Mouse (Mus musculus) forebrain, embryonic 10.5 days (tissue): ENCODE measurements at regions not wholly inside any gene's neighbourhood (a gene's known extent, or its start where the extent isn't known, plus 50 kb on each side); places are given as distances from the start of the nearest gene placed in this dataset.
"Not testable (repeated sequence)": the region's sequence is repeated elsewhere in the genome, so short reads cannot be mapped to it uniquely, and the experiment has no call there.

Source experiments
- DNase-seq: peaks from one replicate; pipeline ENCODE4 v3.0.0-alpha.2; 2017; ENCODE audit warnings: low spot score; ENCODE audit errors: extremely low spot score
- H3K27ac ChIP-seq: fragments of 300-500 bp; sonication (generic); 2 replicates; pipeline ENCODE4 v1.5.1; 2016; ENCODE audit warnings: mild to moderate bottlenecking
- H3K27me3 ChIP-seq: fragments of 300-500 bp; sonication (generic); 2 replicates; pipeline ENCODE4 v1.6.1; 2016; ENCODE audit warnings: mild to moderate bottlenecking; ENCODE audit not compliant: poor library complexity, severe bottlenecking
- H3K36me3 ChIP-seq: fragments of 300-500 bp; sonication (generic); replicated peaks from 2 replicates; pipeline ENCODE4 v1.6.1; 2016; ENCODE audit warnings: mild to moderate bottlenecking, moderate library complexity
- H3K4me1 ChIP-seq: fragments of 300-500 bp; sonication (generic); 2 replicates; pipeline ENCODE4 v1.6.1; 2016
- H3K4me3 ChIP-seq: fragments of 300-500 bp; sonication (generic); 2 replicates; pipeline ENCODE4 v1.5.1; 2016; ENCODE audit warnings: mild to moderate bottlenecking, moderate library complexity
- H3K9me3 ChIP-seq: fragments of 300-500 bp; sonication (generic); 2 replicates; pipeline ENCODE4 v1.6.1; 2016; ENCODE audit warnings: mild to moderate bottlenecking, moderate library complexity
- WGBS: fragments of 180-500 bp; shearing (Covaris S2); methylation state at CpG from one replicate; pipeline ENCODE4 v1.1.7; 2016; 5-methylcytosine and 5-hydroxymethylcytosine counted together

- DNase-seq = no peak
- no peaks in the 10 kb centered on the region for H3K9me3 ChIP-seq
- H3K27me3 ChIP-seq = no peaks in the 10 kb centered on the region
- H3K36me3 ChIP-seq = no peaks in the 10 kb centered on the region
- WGBS = 93% methylated on average over 4 of the region's 4 CpGs
- no peaks in the 10 kb centered on the region for H3K4me1 ChIP-seq
- no peak overlapping the region for H3K4me3 ChIP-seq
- no peak overlapping the region for H3K27ac ChIP-seq
Measured at GRCm38 (mm10) chr3:21908828-21909227, 167.6 kb upstream of the Tbl1xr1 start.

- WGBS = 92% methylated on average over 1 of the region's 1 CpGs
Measured at GRCm38 (mm10) chr3:21910080-21910479, 166.4 kb upstream of the Tbl1xr1 start.

GRCm38 (mm10) chr3:21911071-21911470 is 165.4 kb upstream of the Tbl1xr1 start:
- no peaks in the 10 kb centered on the region for H3K36me3 ChIP-seq
- no peaks in the 10 kb centered on the region for H3K27me3 ChIP-seq
- no peaks in the 10 kb centered on the region for H3K9me3 ChIP-seq
- no peak for DNase-seq
- no peak overlapping the region for H3K4me3 ChIP-seq
- H3K4me1 ChIP-seq = no peaks in the 10 kb centered on the region
- no peak overlapping the region for H3K27ac ChIP-seq

More at GRCm38 (mm10) chr3:21910080-21910479, 166.4 kb upstream of the Tbl1xr1 start:
- H3K27me3 ChIP-seq = no peaks in the 10 kb centered on the region
- H3K9me3 ChIP-seq = no peaks in the 10 kb centered on the region
- no peak overlapping the region for H3K4me3 ChIP-seq
- no peaks in the 10 kb centered on the region for H3K36me3 ChIP-seq
- H3K27ac ChIP-seq = no peak overlapping the region
- no peak for DNase-seq
- H3K4me1 ChIP-seq = no peaks in the 10 kb centered on the region

GRCm38 (mm10) chr3:21917228-21917910 is 159.1 kb upstream of the Tbl1xr1 start:
- H3K27me3 ChIP-seq = no peaks in the 10 kb centered on the region
- H3K4me3 ChIP-seq = no peak overlapping the region
- no peak for DNase-seq
- 87% methylated on average over 9 of the region's 9 CpGs for WGBS
- H3K36me3 ChIP-seq = no peaks in the 10 kb centered on the region
- no peak overlapping the region for H3K27ac ChIP-seq
- H3K9me3 ChIP-seq = no peaks in the 10 kb centered on the region
- no peaks in the 10 kb centered on the region for H3K4me1 ChIP-seq

DNA sequence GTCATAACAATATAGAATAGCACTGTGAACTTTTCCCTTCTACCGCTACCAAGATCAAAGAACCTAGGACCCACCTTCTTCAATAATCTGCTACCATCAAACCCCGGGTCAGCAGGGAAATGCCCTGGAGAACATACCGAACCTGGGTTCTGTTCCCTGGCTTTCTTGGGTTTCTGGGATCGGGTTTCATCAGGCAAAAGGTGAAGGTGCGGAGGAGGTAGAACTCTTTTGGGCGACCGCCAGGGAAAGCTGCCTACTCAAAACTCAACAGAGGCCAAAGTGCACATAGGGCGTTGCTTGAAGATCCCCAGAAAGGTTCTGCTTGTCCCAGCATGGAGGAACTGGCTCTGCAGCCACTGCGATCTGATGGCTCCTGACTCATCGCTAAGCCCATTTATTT is 158.0 kb upstream of the Tbl1xr1 start:
- Histone ChIP-seq H3K9me3 (no peaks in the 10 kb centered on the region), H3K4me3 (no peak overlapping the region), H3K27me3 (no peaks in the 10 kb centered on the region), H3K36me3 (no peaks in the 10 kb centered on the region), H3K4me1 (no peaks in the 10 kb centered on the region), H3K27ac (no peak overlapping the region)
- no peak for DNase-seq
- WGBS = 89% methylated on average over 10 of the region's 10 CpGs

GRCm38 (mm10) chr3:21919931-21920330 is 156.5 kb upstream of the Tbl1xr1 start:
- no peaks in the 10 kb centered on the region for H3K4me1 ChIP-seq
- H3K4me3 ChIP-seq = no peak overlapping the region
- WGBS = 93% methylated on average over 7 of the region's 7 CpGs
- no peak overlapping the region for H3K27ac ChIP-seq
- no peaks in the 10 kb centered on the region for H3K9me3 ChIP-seq
- no peak for DNase-seq
- no peaks in the 10 kb centered on the region for H3K27me3 ChIP-seq
- H3K36me3 ChIP-seq = no peaks in the 10 kb centered on the region

- H3K27me3 ChIP-seq = peaks cover 10% of the 10 kb centered on the region
- DNase-seq = no peak
- H3K4me1 ChIP-seq = peaks cover 32% of the 10 kb centered on the region
- no peaks in the 10 kb centered on the region for H3K9me3 ChIP-seq
- no peak overlapping the region for H3K4me3 ChIP-seq
- no peaks in the 10 kb centered on the region for H3K36me3 ChIP-seq
- H3K27ac ChIP-seq = no peak overlapping the region
- WGBS = 94% methylated on average over 6 of the region's 6 CpGs
Measured at GRCm38 (mm10) chr3:21931951-21932350, 144.5 kb upstream of the Tbl1xr1 start.

DNA sequence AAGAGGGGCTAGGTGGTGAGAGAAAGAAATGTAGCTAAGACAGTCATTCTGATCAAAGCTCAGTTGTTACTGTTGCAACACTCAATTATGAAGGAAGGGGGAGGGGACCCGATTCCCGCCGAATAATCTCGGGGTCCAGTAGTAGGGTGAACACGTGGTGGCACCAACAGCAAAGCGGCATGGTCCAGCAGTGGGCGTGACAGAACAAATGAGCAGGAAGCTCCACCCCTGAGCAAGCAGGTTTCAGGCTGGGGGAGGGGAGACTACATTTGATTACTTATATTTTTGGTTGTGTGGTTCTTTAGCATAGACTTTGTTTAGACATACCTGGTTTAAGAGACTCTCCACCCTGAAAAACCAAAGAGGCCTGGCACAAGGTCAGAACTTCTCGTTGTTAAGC is 143.8 kb upstream of the Tbl1xr1 start:
- not testable (repeated sequence) for H3K9me3 ChIP-seq, DNase-seq, H3K4me3 ChIP-seq, H3K36me3 ChIP-seq, H3K27ac ChIP-seq
- WGBS = 88% methylated on average over 8 of the region's 8 CpGs
- Histone ChIP-seq H3K4me1 (peaks cover 39% of the 10 kb centered on the region), H3K27me3 (peaks cover 10% of the 10 kb centered on the region)

- peak; percentile 69 for DNase-seq
- H3K27me3 ChIP-seq = peaks cover 10% of the 10 kb centered on the region
- peak overlapping the region; percentile 40 for H3K4me3 ChIP-seq
- H3K4me1 ChIP-seq = peaks cover 50% of the 10 kb centered on the region
- no peaks in the 10 kb centered on the region for H3K9me3 ChIP-seq
- peak overlapping the region; percentile 80 for H3K27ac ChIP-seq
- H3K36me3 ChIP-seq = no peaks in the 10 kb centered on the region
- WGBS = 2% methylated on average over 5 of the region's 5 CpGs
Measured at GRCm38 (mm10) chr3:21934731-21935271, 141.7 kb upstream of the Tbl1xr1 start.

DNA sequence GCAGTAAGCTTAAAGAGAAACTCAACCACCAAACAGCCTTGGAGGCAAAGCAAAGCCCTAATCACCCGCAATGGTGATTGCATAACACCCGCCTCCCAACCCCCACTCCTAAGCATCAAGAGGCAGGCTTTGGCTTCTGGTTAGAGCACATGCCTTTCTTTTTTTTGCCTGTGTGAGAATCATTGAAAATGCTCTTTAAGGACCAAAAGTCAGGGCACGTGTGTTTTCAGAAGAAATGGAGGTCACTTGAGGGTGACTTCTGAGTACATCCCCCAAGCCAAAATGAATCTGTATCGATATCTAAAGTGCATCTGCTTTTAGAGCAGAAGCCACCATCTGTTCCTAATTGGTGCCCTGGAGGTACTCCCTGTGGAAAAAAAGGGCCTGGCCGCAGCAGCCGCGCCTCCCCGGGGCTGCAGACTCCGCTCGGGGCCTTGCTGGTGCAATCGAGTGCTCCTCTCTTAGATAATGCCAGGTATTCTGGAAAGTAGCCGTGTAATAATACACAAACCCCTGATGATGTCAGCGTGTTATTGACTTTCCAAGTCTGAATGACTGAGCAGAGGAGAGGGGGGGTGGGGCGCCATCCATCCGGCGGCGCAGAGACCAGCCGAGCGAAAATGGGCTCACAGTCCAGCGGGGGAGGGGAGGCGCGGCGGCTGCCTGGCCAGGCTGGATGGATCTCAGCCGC is 140.7 kb upstream of the Tbl1xr1 start:
- Histone ChIP-seq H3K4me1 (peaks cover 50% of the 10 kb centered on the region), H3K27me3 (peaks cover 10% of the 10 kb centered on the region), H3K4me3 (peak overlapping the region; percentile 40), H3K9me3 (no peaks in the 10 kb centered on the region), H3K27ac (peak overlapping the region; percentile 80), H3K36me3 (no peaks in the 10 kb centered on the region)
- 1% methylated on average over 24 of the region's 24 CpGs for WGBS
- DNase-seq = peak; percentile 94

DNA sequence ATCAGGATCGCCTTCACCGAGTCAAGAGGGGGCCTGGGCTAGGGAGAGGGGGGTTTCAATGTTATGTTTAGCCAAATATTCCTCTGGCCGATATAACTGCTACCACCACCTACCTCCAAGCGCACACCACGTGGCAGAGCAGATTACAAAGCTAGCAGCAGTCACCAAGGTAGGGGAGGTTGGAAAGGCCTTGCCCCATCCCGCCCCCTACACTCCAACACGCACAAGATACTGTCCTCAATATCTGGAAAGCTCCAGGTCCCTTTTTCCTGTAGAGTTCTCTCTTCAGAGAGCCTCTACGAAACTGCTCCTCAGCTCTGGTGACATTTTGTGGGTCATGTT is 140.2 kb upstream of the Tbl1xr1 start:
- H3K27me3 ChIP-seq = peaks cover 10% of the 10 kb centered on the region
- no peak for DNase-seq
- no peaks in the 10 kb centered on the region for H3K36me3 ChIP-seq
- H3K27ac ChIP-seq = peak overlapping the region; percentile 80
- peak overlapping the region; percentile 40 for H3K4me3 ChIP-seq
- H3K9me3 ChIP-seq = no peaks in the 10 kb centered on the region
- 1% methylated on average over 8 of the region's 8 CpGs for WGBS
- H3K4me1 ChIP-seq = peaks cover 50% of the 10 kb centered on the region

GRCm38 (mm10) chr3:21936616-21937015 is 139.8 kb upstream of the Tbl1xr1 start:
- Histone ChIP-seq H3K27ac (peak overlapping the region; percentile 80), H3K9me3 (no peaks in the 10 kb centered on the region), H3K4me1 (peaks cover 50% of the 10 kb centered on the region), H3K36me3 (no peaks in the 10 kb centered on the region), H3K4me3 (peak overlapping the region; percentile 40), H3K27me3 (peaks cover 7% of the 10 kb centered on the region)
- 6% methylated on average over 8 of the region's 8 CpGs for WGBS
- DNase-seq = peak; percentile 23

DNA sequence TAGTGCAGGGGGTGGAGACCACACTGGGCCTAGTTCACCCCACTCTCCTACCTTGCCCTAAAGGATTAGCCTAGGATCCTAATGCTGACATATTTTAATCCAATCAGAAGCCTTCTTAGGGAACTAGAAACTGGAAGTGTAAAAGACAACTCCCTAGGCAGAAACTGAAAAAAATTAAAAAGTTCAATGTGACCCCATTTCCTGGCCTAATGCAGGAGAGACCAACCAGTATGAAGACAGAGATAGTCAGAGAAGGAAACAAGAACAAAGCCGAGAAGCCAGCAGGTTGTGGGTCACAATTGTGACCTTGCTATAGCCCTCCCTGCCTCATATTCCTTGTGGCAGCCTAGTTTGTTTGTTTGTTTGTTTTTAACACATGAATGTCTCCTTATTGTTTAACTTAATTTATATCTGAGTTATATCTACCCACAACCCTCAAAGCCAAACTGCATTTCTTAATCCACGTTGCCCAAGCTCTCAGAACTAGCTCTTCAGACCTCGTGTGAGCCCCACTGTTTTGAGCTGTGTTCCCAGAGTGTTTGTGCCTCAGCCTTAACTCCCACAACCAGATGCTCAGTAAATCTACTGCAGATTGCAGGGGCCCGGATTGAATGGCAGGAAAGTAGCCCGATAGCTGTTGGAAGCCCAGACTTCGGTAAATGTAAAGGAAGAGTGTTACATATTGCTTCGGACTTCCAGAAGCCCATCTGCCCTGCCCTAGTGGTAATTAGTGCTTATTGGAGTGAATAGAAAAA is 139.0 kb upstream of the Tbl1xr1 start:
- Histone ChIP-seq H3K27ac (peak overlapping the region; percentile 80), H3K9me3 (no peaks in the 10 kb centered on the region), H3K27me3 (no peaks in the 10 kb centered on the region), H3K4me3 (no peak overlapping the region), H3K4me1 (peaks cover 50% of the 10 kb centered on the region), H3K36me3 (no peaks in the 10 kb centered on the region)
- DNase-seq = no peak
- WGBS = 38% methylated on average over 7 of the region's 7 CpGs
